Mouse (Mus musculus): ENCODE data around the gene Gls. TPM values are rescaled to one million over a fixed set of nuclear protein-coding genes. Genes with fewer than 3 reads are reported as not detected.

Gls gene
- total RNA-seq (2017) = 180 and 205 TPM in 2 replicates

DNA sequence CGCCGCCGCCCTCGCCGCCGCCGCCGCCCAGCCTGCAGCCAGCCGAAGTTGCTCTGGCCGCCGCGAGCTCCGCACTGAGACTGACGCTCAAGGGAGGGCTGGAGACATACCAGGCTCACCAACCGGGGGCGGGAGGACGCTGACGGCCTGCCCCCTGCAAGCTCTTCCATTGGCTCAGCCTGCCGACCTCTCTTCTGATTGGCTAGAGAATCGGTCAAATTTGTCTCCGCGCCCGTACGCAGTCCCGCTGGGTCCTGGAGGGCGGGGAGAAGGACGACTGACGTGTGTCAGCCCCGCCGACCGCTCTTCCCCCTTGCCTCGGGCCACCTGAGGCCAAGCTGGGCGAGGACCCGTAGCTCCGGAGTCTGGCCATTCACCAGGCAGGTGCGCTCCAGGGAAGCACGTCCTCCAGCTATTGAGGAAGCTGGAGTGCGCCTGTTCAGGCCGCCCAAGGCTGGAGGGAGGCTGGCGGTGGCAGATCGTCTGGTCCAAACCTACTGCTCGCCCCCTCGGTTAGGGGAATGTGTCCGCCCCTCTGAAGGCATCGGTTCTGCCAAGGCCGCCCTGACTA lies at the start of gene Gls:
Gene Gls, minus strand, starts transcription at position 90 of the 571 bp plus-strand sequence.
- ATAC-seq (replicated peaks; ENCODE audit: low read depth, poor library complexity, severe bottlenecking) = peak; percentile 94

DNA sequence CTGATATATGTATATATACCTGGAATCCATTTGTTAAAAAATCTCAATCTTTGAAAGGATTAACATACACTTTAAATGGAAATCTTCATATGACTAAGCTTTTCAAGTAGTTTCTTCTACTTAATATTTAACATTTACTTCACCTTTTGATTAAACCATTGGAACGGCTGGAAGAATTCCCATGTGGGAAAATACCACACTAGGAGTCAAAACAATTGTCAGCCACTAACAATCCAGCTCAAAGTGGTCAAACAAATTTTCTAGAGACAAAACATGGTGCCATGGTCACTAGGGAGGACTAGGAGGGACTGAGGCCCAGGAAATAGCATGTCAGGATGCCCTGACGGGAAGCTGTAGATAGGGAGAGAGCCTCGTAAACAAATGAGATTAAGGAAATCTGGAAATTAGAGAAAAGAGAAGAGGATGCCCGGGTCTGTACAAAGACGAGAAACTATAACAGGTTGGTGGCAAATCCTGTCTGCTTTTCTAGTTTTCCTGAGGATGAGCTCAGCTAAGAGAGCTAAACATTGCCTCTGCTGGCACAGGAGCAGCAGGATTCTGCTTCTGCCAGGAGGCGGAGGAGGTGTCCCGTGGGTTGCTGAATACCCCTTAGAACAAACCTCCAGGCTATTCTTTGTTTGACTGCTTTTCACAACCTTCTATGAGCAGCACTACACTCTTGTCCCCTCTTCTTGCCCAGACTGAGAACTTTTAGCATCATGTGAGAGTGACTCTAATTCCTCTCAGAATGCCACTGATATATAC lies 47.0 kb upstream of the Gls start:
- ATAC-seq (replicated peaks; ENCODE audit: low read depth, poor library complexity, severe bottlenecking) = no peak

DNA sequence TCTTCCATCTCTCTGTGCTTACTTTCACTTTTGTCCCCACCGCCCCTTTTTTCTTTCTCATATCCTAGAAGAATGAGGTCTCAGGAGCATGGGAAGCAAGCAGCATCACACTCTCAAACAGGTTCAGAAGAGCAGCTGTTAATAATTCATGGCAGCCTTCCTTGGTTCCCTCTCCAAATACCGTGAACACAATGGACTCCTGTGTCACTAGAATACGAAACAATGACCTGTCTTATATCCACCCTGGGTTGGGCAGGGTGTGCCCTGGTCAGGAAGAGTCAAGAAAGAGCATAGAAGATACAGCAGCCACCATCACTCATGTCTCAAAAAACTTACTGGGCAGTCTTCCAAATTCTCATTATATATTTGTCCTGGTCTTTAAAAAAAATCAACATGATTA lies 46.3 kb upstream of the Gls start:
- no peak for ATAC-seq (replicated peaks; ENCODE audit: low read depth, poor library complexity, severe bottlenecking)

DNA sequence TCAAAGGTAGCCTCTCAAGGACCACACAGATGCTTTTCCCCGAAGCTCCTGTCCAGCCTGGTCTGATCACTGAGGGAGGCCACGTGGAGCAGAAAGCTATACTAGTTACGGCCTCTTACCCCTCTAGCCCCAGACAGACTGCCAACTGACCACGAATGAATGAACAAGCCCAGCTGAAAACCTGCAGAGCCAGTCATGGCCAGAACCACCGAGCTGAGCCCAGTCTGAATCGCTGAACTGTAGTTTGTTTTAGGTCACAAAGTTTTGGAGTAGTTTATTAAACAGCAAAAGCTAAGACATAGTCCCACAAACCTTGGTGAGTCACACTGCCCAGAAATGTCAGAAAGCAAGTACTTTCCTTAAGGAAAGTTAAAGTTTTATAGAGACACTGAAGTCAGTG lies 45.0 kb upstream of the Gls start:
- ATAC-seq (replicated peaks; ENCODE audit: low read depth, poor library complexity, severe bottlenecking) = no peak

DNA sequence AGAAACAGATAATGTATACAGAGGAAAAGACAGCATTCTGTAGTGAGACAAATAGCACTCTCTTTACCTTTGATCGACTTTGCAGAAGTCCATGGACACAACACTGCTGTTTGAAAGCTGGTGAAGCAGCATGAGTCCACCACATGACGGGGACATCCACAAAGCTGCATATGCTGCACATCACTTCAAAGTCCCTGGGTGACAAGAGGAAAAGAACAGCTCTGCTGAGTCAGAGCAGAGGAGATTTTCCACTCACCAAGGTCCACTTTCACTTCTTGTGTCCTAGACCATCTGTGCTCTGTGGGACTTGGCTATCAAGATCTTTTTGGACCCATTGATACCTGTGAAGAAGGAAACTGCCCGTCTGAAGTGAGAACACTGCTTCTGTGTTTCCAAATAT lies 41.2 kb upstream of the Gls start:
- peak; percentile 78 for ATAC-seq (replicated peaks; ENCODE audit: low read depth, poor library complexity, severe bottlenecking)

DNA sequence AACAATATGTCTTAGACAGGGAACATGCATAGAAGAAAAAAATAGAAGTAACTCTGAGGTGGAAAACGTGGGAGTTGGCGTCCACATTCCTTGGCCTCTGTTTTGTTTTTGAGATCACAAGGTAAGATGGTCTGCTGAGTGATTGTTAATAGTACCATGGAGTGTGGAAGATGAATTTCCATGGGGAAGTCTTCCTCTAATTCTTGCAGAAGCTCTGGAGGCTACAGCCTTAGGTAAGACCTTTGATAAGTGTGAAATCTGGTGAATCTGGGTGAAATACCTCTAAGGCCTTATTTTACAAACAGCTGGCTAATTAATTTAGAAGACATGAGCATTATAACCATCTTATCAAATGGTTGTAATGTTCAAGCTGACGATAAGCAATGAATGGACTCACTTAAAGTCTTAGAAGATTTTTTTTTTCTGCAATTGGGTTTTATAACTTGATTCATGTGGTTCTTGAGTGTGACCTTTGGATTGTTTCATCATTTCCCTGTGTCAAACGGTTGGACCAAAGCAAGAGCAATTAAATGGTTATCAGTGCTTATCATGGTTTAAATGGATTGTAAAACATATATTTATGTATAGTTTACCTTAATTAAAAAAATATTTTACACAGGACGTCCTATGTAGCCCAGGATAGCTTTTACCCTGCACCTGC lies 39.1 kb upstream of the Gls start:
- ATAC-seq (replicated peaks; ENCODE audit: low read depth, poor library complexity, severe bottlenecking) = no peak

DNA sequence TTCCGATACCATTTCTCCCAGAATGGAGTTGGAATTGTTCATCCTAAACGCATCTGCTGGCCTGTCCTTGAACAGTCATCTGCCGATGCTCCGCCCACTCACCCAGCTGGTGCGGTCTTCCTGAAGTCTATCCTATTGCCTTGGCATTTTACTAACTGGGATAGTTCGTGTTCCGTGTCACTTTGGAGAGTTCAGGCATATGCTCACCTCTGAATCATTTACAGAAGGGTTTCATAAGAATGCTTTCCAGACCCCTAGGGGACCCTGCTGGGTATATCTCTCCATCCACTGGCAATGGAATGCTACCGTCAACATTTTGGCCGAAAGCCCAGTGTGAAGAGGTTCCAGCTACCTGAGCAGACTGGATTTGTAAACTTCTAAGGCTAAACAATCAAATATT lies 37.3 kb upstream of the Gls start:
- ATAC-seq (replicated peaks; ENCODE audit: low read depth, poor library complexity, severe bottlenecking) = no peak

DNA sequence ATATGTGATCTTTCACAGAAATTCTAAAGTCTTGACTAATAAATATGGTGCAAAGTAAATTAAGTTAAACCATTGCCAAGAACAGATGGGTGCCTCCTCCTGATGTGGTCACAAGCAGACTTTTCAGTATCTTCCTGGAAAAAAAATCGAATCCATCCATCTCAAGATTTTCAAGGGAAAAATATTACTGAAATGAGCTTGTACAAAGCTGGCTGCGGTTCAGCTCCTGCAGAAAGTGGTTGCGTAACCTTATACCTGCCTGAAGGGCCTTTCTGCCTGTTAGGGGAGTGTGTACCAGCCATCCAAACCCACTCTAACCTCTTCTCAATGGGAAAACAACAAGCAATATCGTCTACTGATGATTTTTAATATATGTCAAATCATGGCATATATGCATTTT lies 36.6 kb upstream of the Gls start:
- ATAC-seq (replicated peaks; ENCODE audit: low read depth, poor library complexity, severe bottlenecking) = no peak

DNA sequence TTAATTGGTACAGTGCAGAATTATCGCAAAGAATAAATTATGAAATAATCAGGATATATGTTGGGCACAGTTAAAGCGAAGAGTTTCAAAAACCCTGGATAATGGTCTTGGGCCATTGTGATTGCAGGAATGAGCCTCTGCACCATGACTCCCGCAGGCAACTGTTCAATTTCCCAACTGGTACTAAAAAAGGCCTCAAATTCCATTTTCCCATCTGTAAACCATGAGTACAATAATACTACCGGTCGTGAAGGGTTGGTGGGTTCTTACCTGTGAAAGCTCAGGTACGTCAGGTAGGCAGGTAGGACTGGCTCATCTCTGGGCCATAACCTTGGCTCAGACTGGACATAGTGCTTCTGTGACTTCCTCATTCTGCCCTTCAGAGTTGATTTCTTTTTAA lies 35.0 kb upstream of the Gls start:
- no peak for ATAC-seq (replicated peaks; ENCODE audit: low read depth, poor library complexity, severe bottlenecking)

DNA sequence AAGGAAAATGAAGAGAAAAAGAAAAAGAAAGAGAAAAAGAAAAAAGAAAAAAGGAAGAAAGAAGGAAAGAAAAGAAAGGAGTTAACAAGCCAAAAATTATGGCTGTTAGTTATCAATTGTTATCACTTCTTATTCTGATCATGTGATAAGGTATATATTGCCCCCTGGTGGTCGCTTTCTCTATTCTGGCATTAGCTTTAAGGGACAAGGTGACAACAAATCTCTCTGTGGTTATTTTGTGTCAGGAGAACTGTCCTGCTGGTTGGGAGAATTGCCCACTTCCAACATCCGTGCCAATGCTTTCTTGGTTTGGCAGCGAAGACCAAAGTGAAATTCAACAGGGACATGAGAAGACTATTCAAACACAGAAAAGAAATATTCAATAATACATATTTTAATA lies 34.6 kb upstream of the Gls start:
- peak; percentile 42; the same call in 1 of the 2 replicates for ATAC-seq (replicated peaks; ENCODE audit: low read depth, poor library complexity, severe bottlenecking)

DNA sequence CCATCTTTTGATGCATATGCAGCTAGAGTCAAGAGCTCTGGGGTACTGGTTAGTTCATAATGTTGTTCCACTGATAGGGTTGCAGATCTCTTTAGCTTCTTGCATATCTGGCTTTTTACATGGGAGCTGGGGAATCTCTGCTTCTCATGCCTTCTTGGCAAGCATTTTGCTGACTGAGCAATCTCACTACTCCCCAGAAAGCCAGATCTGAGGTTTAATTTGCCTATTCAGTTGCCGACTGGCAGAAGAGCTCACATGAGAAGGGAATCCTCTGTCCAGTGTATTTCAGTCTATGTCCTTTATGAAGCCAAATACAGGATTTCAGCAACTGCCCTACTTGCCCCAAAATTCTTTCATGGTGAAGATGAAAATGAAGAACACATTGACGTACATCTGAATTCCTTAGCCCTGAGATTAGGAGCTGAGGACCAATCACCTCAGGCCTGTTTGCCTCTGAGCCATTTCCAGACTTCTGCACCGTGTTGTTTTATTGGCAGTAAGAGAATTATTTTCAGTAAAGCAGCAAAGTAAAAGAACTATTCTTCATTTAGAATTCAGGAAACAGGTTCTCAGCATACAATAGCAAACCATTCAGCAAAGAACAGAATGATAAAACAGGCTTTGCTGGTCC lies 33.0 kb upstream of the Gls start:
- no peak for ATAC-seq (replicated peaks; ENCODE audit: low read depth, poor library complexity, severe bottlenecking)

DNA sequence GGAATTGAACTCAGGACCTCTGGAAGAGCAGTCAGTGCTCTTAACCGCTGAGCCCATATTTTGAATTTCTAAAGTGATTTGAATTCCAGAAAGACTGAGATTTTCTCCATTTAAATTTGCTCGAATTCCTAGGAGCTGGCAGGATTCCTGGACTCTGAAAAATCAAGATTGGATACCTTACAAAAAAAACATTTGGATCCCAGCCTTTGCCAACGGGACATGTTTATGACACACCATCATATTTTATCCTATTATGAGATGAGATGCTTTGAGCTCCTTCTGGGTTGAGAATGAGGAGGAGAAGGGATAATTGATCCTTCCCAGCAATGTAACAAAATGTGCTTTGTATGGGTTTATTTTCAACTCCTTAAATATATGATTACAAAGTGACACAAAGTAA lies 31.3 kb upstream of the Gls start:
- ATAC-seq (replicated peaks; ENCODE audit: low read depth, poor library complexity, severe bottlenecking) = no peak

DNA sequence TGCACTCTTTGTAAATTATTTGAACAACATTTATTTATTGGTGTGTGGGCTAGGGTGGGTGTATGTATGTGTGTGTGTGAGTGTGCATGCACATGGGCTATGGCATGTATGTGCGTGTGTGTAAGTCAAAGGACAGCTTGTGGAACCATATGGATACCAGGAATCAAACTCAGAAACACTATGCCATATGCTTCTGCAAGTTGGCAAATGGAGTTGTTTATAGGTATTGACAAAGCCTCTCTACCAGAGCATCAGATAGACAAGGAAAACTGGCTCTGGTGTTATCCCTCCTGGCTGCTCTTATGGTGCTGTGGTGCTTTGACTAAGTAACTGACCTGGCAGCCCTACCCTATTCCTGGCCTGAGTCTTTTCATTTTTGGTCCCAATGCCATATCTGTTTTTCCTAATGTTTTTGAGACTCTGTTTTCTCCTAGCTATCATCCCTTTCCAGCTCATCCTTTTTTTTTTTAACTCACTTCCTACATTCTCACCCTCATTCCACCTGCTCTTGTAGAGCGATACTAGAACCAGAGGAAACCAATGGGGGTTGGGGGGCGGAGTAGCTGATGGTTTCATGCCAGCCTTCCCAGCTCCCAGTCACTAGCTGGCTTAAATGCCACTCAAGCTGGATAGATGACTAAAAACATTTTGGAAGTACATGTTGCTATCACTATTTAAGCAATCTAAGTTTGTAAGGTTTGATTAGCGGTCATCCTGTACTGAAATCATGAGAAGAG lies 27.5 kb upstream of the Gls start:
- no peak for ATAC-seq (replicated peaks; ENCODE audit: low read depth, poor library complexity, severe bottlenecking)

DNA sequence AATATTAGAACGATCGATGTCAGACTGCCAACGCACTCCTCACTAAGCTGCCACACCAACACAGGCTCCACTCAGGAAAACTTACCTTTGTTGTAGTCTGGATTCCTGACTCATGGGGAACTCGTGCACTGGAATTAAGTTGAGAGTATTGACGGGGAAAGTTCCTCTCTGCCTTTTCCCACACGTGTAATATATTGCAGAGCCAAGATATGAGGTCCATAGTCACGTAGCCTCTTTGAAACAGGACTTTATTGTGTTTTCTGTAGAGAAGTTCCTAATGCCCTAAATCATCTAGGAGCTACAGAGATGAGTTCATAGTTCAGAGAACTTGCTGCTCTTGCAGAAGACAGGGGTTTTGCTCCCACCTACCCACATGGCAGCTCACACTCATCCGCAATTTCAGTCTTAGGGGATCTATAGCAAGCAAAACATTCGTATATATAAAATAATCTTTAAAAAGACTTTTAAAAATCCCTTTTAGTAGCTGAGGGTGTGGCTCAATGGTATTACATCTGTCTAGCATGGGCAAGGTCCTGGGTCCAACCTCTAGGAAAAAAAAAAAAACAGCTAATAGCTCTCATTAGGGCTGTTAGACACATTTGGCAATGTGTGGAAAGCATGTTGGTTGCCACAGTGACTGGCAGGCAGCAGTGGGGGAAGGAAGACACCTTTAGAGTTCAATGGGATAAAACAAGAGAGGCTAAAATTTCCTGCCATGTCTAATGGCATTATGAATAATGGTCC lies 25.1 kb upstream of the Gls start:
- no peak for ATAC-seq (replicated peaks; ENCODE audit: low read depth, poor library complexity, severe bottlenecking)

DNA sequence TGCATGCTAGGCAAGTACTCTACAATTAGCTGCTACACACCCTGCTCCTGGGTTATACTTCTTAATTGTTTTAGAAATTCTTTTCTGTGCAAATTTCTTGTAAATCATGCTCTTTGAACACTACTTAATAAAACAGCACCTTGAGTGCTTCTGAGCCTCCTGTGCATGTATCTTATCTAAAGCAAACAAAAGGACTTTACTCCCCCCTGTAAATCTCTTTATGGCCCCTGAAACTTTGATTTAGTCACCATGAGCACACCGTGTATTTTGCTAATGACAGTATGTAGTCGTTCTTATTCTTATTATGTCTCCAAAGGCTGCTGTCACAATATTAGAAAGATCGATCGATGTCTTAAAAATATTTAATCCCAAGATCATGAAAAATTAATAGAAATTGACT lies 23.9 kb upstream of the Gls start:
- ATAC-seq (replicated peaks; ENCODE audit: low read depth, poor library complexity, severe bottlenecking) = no peak

DNA sequence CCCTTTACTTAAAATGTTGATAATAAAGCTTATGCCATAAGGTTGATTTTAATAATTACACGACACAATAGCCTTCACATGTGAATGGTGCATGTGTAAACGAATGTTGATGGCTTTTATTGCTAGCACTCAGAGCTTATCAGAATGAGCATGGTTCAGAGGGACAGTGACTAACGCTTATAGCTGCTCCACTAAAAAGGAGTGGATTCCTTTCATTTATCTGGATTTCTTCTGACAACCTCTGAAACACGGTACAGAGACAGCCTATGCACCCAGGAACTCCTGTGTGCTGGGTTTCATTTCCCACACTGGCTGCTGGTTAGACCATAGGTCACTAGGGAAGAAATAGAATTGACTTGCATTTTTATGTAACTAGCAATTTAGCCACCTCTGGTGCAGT lies 23.2 kb upstream of the Gls start:
- ATAC-seq (replicated peaks; ENCODE audit: low read depth, poor library complexity, severe bottlenecking) = no peak

DNA sequence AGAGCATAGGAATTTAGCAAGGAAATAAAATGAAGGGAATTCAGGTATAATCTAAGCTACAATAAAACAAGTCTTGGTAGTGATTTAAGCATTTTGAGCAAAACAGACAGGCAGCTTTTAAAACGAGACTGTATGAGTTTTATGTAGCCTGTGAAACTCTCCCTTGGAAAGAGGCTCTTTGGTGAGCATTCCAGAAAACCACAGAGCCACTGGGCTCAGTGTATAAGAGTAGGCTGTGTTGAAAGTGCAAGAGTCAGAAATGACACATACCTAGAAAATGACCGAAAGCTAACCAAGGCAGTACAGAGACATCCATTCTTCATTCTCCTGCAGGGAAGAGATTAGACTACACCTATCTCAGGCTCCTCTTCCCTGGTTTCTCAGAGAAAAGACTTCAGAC lies 21.4 kb upstream of the Gls start:
- ATAC-seq (replicated peaks; ENCODE audit: low read depth, poor library complexity, severe bottlenecking) = no peak

DNA sequence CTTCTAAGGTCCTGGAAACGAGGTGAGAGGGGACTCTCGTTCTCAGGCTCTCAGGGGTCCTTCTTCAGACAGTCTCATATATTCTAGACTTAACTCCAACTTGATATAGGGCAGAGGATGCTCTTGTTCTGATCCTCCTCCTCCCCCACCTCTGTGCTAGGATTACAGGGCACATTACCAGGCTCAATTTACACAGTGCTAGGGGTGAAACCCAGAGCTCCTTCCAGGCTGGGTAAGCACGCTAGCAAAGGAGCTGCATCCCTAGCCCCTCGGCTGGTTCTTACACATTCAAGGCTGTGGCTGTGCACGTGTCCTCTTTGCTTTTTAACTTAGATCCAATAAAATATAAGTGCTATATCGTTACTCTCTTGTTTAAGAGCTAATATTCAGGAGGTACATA lies 20.4 kb upstream of the Gls start:
- no peak for ATAC-seq (replicated peaks; ENCODE audit: low read depth, poor library complexity, severe bottlenecking)

DNA sequence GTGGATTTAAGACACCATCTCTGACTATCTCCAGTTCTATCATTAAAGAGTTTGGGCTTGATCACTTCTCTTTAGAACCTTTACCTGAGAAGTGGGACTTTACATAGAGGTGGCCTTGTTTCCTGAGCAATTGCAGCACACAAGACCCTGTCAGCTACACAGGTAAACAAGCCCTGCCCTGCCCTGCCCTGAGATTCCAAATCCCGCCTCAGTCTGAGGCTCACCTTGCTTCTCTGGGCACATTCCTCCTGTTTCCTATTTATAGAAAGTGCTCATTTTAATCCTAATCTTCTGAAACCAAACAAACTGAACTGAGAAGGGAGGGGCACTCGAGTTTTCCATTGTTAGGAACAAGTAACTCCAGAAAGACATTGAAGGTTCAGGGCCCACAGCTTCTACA lies 19.4 kb upstream of the Gls start:
- ATAC-seq (replicated peaks; ENCODE audit: low read depth, poor library complexity, severe bottlenecking) = no peak
